Mouse (Mus musculus) CD4-positive, CD25-positive, alpha-beta regulatory T cell, adult 4 months (primary cell): ENCODE results near the gene Clp1. TPM values are rescaled to one million over a fixed set of nuclear protein-coding genes. Genes with fewer than 3 reads are reported as not detected.
A peak's percentile ranks its signal among the peaks of the same experiment; 100 is the strongest.

Experiments used
- ATAC-seq: one replicate; pipeline ENCODE4 v1.8.0; 2017
- polyA plus RNA-seq, 2 experiments: library from polyadenylated mRNA; unstranded; fragments of 100-300 nt; shearing (Covaris generic); gene quantifications; one replicate each; pipeline ENCODE4 v1.2.1; 2017

Clp1 gene
- polyA plus RNA-seq, 2 experiments from 2014 or later: 50.3 to 54.6 TPM

DNA sequence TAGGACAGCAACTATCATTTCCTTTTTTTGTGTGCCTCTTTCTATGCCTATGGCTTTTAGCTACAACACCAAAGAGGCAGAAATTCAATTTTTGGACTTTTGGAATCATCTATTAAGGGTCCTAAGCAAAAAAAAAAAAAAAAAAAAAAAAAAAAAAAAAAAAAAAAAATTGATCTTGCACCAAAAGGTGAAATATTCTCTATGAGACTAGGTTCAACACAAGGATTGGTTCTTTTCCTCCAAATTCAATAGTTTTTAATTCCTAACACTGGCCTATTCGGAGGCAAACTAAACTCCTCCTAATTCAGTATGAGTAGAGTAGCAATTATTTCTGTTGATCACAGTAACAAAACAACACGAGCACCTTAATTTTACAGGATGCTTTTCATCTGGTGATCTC lies 15.3 kb downstream of the Clp1 start:
- no peak for ATAC-seq

GRCm38 (mm10) chr2:84707523-84707922 lies 19.6 kb downstream of the Clp1 start:
- no peak for ATAC-seq

GRCm38 (mm10) chr2:84705295-84705694 lies 21.9 kb downstream of the Clp1 start:
- ATAC-seq: no peak

GRCm38 (mm10) chr2:84704329-84704728 lies 22.8 kb downstream of the Clp1 start:
- no peak for ATAC-seq

GRCm38 (mm10) chr2:84703497-84703896 lies 23.7 kb downstream of the Clp1 start:
- ATAC-seq: no peak

DNA sequence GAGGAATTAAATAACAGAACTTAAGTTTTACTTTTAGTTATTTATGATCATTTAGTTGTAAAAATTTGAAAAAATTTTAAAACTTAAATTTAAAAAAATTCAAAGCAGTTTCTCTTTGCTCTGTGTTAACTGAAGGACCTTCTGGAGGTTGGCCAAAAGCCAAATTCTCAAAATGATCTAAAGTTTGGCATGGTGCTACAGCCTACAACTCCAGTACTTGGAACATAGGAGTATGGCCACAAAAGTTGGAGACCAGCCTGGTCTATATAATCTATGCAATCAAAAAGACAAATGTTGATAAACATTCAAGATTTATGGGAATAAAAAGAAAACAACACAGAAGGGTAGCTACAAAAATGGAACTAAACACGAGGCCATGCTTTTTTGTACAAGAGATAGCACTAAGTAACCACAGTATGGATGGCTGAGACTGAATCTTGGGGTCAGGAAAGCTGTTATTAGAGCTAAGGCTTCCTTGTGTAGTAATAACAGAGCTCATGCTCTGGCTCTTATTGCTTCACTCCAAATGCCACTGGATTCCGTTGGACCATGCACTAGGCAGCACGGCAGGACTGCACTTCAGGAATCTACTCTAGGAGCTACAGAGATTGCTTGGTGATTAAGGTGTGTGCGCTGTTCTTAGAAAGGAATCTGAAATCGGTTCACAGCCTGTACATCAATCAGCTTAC lies 32.0 kb downstream of the Clp1 start:
- peak; percentile 25 for ATAC-seq

- ATAC-seq: no peak
These were observed 37.1 kb downstream of the Clp1 start for GRCm38 (mm10) chr2:84690050-84690449.

DNA sequence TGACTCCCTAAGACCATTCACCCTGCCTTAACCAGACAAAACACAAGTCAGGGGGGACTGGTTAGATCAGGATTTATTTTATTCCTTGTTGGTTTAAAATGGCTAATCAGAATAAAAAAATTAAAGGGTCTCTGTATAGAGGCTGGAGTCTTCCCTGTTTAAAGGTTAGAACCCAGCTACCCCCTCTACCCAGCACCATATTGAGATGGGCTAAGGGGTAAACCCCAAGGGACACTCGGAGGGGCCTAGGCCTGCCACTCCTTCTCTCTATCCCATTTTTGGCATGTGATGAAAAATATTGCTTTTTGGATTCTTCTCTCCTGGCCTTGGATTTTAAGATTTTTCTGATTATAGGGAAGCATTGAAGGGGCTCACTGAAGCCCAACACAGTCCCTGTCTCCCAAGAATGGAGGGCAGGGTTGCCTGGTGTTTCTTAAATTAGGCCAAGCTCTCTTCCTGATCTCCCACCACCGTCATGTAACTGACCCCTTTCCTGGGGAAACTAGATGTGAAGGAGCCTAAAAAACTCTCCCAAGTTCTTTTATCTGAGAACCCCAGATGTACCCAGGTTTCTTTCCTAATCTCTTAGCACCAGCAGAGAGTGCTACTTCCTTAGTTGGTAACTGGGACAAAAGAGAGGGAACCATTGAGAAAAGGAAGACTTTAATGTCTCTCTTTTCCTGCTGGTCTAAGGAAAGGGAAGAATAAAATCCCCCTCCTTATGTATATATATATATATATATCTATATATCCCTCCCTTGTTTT lies 38.9 kb downstream of the Clp1 start:
- no peak for ATAC-seq

DNA sequence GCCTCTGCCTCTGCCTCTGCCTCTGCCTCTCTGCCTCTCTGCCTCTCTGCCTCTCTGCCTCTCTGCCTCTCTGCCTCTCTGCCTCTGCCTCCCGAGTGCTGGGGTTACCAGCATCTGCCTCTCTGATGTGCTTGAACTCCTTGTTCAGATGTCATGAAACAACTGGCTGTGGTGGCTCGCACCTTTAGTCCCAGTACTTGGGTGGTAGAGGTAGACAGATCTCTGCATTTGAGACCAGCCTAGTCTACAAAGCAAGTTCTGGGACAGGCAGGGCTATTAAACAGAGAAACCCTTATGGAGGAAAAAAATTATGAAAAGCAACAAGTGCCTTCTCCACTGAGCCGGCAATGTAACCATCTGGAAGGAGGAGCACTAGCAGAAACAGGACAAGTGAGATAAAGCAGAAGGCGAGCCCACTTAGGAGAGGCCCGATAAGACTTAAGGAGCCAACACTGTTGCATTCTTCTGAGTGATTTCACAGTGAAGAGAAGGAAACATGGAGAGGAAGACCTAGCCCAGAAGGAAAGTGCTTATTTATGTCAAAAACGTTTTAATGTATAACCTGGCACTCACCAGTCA lies 44.5 kb downstream of the Clp1 start:
- no peak for ATAC-seq

GRCm38 (mm10) chr2:84679016-84679415 lies 48.1 kb downstream of the Clp1 start, which contains the start of gene Tmx2:
Gene Tmx2, minus strand, starts transcription at chr2:84679140.
- ATAC-seq: no peak

- peak; percentile 94 for ATAC-seq
These were observed 48.9 kb downstream of the Clp1 start, which contains the start of the genes Gm28635 and Med19 for GRCm38 (mm10) chr2:84677968-84678880. Gene Gm28635, minus strand, starts transcription at chr2:84678041. Gene Med19, plus strand, starts transcription at chr2:84678402.

- ATAC-seq: peak; percentile 11
These were observed 49.7 kb downstream of the Clp1 start for GRCm38 (mm10) chr2:84677270-84677967.

Other genes starting within 250 kb of the Clp1 start
- gene Ctnnd1, start 76.6 kb downstream of the Clp1 start, polyA plus RNA-seq: 1 to 10 TPM in 1 of 2 experiments, under 1 TPM in 1; 0.89 to 1.1 TPM
- under 1 TPM in 1 of 2 experiments, not detected in 1; 0.48 TPM for gene Btbd18, start 68.3 kb downstream of the Clp1 start, polyA plus RNA-seq
- 100 to 1,000 TPM in 1 of 2 experiments, 10 to 100 TPM in 1; 96.4 to 131 TPM for gene Selenoh, start 56.6 kb downstream of the Clp1 start, polyA plus RNA-seq
- not detected for gene Gm28635, start 49.3 kb downstream of the Clp1 start, polyA plus RNA-seq
- 10 to 100 TPM; 14.9 to 18.3 TPM for gene Med19, start 48.9 kb downstream of the Clp1 start, polyA plus RNA-seq
- gene Tmx2, start 48.2 kb downstream of the Clp1 start, polyA plus RNA-seq: 100 to 1,000 TPM; 115 to 140 TPM
- gene Zdhhc5, start 12.2 kb downstream of the Clp1 start, polyA plus RNA-seq: 10 to 100 TPM; 10.1 to 12.5 TPM
- gene Ypel4, start 6.7 kb upstream of the Clp1 start, polyA plus RNA-seq: 1 to 10 TPM; 1.3 to 2.1 TPM
- not detected for gene Gm19426, start 16.3 kb upstream of the Clp1 start, polyA plus RNA-seq
- not detected for gene Serping1, start 48.1 kb upstream of the Clp1 start, polyA plus RNA-seq
- 100 to 1,000 TPM in 1 of 2 experiments, 10 to 100 TPM in 1; 89.3 to 121 TPM for gene Ube2l6, start 71.5 kb upstream of the Clp1 start, polyA plus RNA-seq
- not detected for gene Smtnl1, start 95.3 kb upstream of the Clp1 start, polyA plus RNA-seq
- 10 to 100 TPM; 34.7 to 40.8 TPM for gene Timm10, start 99.6 kb upstream of the Clp1 start, polyA plus RNA-seq
- gene Slc43a1, start 111.5 kb upstream of the Clp1 start, polyA plus RNA-seq: 1 to 10 TPM; 3.8 to 4.7 TPM
- gene Rtn4rl2, start 159.4 kb upstream of the Clp1 start, polyA plus RNA-seq: not detected
- gene Slc43a3, start 209.2 kb upstream of the Clp1 start, polyA plus RNA-seq: 10 to 100 TPM in 1 of 2 experiments, 1 to 10 TPM in 1; 7.0 to 10.7 TPM